Mouse (Mus musculus) kidney, adult 11 months (tissue): Measurements from ENCODE around the gene Mettl24.

Experiments
- DNase-seq: peaks from one replicate; pipeline ENCODE4 v3.0.0; 2022

The Mettl24 gene

DNA sequence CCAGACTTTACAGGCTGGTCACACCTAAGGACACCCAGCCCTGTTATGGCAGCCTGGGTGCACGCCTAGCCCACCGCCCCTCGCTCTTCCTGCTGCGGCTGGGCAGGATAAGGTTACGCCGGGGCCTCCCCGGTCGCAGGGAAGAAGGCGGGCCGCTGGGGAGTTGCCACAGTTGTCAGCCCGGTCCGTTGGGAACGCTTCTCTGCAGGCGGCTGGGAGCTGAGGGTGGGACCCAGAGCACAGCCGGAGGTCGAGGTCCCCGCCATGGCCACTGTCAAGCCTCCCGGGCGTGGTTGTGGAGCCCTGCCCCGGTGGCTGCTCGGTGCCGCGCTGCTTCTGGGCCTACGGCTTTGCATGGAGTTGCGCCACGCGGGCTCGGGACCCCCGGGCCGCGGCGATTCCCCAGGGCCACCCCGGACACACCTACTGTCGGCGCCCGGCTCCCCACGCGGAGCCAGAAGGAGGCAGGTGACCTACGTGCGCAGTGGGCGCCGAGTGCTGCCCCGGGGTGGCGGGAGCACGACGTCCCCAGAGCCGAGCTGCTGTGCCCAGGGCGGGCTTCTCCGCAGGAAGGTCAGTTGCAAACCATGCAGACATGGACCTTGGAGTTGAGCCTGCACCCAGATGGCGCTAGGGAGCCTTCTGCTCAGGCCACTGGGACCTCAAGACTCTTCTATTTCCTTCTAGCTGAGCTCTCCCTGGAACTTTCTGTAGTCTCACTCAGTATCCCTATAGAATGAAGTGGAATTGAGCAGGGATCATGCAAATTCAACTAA lies at the start of gene Mettl24:
Gene Mettl24 (plus strand): TSS at position 191 of the 776 bp plus-strand sequence.
- peak; percentile 79 for DNase-seq

DNA sequence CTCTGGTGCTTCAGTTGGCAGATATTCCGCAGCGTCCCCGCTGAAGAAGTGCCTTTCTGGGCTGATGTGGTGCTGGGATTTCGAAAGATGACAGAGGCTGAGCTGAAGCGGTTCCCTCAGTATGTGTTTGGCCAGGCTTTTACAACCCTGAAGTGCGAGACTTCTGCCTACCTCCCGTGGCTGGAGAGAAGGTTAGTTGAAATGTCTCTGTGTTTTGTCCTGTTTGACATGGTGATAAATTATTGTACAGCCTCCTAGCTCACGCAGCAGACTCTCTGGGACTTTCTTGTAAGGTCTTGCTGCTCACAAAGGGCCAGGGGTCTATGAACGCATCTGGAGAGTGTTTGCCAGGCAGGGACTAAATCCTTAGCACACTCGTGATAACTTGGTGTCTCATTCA lies 45.8 kb upstream of the Mettl24 start:
- no peak for DNase-seq

DNA sequence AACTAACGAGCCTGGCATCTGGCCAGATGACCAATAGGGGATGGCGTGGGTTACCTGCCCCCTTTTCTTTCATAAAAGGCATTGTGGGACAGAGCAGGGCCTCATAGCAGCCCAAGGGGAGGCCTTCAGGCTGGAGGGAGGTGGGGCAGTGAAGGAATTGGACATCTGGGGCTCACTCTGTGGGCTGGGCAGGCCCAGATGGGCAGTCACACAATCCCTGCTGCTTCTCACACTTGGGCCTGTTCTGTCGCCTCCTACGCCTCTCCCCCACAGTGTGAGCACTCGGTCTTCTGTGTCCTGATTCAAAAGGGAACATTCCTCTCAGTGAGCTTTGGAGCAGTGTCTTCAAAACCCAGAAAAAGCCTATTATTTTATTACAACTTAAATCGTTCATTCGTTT lies 44.8 kb upstream of the Mettl24 start:
- DNase-seq, result no peak

DNA sequence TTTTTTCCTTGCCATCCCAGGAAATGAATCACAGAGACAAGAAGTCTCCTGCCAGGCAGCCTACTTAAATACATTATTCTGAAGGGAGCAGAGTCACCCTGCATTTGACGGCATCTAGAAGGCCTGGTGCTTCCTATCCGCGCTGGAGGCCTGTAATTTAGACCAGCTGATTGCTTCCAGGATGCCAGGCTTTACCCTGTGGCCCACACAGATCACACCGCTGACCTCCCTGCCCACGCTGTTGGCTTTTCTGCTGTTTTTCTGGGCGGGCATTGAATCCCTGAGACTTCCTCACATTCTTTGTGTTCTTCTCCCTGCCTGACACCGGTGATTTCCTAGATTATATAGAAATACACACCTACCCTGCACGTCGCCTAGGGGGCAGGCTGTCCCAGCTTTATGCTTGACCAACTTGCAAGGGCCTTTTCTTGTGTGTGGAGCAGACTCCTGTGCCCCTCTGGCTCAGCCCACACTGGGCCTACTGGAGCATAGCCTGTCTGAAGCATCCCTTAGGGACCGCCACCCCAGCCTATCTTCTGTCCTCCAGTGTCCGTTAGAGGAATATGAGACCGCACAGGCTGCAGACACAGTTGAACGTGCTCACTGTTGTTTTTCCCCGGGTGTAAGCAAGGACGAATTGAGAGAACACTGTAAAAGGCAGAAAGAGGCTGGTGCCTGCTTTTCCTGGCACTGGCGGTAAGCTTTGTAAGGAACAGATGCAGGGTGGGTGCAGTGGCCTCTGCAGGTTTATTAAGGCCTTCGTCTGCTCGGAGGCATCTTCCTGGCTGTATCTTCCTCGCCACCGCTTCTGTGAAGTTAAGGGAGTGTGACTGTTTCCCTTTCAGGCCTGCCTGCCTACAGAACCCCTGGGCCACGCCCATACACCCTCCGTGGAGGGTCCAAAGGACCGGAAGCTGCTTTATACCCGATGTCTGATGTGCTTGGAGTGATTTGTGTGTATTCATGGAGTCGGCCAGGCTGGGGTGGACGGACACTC lies 44.0 kb upstream of the Mettl24 start:
- no peak for DNase-seq

DNA sequence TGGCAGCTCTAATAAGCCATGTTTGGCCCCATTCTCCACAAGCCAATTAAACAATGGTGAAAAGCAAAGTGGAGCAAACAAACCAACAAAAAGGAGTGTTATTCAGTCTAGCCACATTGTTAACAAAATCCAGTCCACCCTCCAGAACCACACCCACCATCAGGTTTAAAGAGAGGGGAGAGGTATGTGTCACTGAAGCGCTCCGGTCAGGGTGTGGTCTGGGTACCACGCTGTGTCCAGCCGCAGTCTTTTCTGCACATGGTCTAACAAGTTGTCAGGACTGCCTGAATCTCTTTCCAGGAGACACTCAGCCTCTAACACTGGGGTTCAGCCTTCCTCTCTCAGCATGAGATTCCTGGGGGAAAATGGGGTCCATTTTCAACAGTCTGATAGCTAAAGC lies 42.7 kb upstream of the Mettl24 start:
- no peak for DNase-seq

DNA sequence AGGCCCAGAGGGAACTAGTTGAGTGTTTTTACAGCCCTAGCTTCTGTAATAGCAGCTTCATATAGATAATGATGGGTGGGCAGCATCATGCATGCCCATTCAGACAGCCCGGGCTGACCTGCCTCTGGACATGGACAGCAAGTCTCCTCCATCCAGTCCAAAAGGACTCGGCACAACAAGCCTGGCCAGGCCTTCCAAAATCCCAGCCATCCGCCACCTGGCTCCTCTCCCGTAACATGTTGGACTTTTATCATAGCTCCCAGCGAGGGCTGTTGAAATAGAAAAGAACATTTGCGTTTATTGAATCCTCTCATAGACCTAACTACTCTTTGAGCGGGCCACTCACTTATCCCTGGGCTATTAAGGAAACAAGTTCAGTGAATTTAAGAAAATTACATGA lies 41.2 kb upstream of the Mettl24 start:
- no peak for DNase-seq

DNA sequence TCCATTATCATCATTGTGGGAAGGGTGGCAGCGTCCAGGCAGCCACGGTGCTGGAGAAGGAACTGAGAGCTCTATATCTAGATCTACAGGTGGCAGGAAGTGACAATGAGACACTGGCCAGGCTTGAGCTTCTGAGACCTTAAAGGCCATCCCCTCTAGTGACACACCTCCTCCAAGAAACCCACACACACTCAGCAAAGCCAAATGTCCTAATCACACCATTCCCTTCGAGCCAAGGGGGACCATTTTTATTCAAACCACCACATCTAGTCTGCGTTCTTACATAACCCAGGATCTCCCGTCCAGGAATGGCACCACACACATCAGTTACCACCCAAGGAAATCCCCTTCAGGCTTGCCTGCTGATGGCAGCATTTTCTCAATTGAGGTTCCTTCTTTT lies 40.0 kb upstream of the Mettl24 start:
- DNase-seq, result no peak

DNA sequence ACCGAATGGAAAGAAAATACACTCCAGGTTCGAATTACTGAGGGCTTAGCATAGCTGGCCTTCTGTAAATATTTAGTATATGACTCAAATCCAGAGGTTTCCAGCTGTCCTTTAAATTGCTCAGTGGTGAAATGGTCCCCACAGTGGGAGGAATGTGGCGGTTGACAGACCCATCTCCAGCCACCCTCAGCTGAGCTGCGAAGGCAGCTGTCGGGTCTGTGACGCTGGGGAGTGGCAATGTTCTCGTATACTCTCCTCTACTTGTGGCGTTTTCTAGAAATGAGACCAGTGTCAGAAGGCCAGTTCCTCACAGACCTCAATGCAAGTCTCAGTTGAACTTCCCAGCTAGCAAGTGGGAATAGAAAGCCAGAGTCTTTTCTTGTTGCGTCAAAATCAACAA lies 38.6 kb upstream of the Mettl24 start:
- DNase-seq, result no peak

DNA sequence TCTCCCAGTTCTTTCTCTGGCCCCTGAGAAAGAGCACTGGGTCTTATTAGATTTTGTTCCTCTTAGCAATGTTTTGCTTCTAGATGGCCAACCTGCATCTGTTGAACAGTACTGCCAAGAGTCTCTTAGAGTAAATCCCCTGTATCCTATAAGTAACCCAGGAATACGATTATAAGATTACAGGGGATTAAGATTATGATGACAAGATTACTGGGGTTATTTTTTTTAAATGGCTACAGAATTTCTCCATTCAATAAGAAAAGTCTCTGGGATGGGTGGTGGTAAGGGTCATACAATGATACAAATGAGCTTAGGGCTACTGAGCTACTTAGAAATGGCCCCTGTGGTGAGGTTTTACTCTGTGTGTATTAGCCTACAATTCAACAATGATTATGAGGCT lies 37.7 kb upstream of the Mettl24 start:
- no peak for DNase-seq

DNA sequence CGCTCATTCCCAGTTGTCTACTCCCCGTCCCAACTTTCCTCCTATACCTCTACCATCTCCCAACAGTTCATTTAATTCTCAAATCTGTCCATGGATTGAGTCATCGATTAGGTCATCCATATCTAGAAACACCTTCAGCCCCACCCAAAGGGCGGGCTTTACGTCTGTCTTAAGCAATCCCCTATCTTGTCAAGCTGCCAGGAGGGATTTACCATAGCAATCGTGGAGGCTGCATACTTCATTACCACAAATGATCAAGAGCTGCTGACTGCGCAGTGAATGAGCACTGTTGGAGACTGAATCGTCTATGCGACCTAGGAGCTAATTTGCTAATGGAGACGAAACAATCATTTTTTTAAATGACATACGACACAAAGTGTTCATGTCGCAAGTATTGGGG lies 34.3 kb upstream of the Mettl24 start:
- DNase-seq, result no peak

DNA sequence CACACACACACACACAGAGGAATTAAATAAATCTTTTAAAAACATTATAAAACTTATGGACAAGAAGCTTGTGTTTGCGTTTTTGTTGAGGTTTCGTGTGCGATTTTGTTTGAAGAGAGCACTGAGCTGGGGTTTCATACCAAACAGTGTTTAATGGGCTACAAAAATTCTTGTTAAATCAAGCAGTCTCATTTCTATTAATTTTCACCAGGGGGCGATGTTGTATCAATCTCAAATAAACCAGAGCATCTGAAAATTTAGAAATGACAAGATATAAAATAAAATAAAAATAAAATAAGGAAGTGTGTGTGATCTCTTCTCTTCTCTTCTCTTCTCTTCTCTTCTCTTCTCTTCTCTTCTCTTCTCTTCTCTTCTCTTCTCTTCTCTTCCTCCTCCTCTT lies 33.4 kb upstream of the Mettl24 start:
- DNase-seq, result no peak

DNA sequence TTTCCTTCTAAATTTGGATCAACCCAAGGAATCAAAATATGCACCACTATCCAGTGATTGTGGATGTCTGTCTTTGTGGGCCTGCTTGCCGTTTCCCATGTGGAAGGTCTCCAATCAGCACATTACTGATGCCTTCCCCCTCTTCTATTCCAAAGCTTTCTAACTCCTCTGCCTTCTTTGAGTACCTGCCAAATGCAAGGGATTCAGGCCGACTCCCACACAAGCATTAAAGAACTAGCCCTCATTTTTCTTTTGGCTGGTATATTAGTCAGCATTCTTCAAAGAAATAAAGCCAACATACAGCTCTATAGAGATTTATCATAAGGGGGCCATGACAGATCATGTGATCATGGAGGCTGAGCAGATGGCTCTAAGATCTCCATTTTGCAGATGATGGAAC lies 31.4 kb upstream of the Mettl24 start:
- DNase-seq, result no peak

DNA sequence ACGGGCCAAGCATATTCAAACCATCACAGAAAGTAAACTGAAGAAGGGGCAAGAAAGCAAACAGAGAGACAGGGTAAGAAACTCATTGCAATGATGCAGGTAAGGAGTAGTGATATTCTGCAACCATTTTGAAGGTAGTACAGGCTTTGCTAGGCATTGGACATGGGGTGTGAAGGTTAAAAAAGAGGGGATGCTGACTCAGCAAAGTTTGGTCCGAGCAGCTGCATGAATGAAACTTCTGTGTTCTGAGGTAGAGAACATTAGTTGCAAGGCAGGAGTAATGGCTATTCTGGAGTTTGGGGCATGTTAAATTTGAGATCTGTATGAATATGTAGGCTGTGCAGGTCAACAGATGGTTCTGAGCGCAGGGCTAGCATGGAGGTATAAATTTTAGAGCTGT lies 17.8 kb upstream of the Mettl24 start:
- DNase-seq, result no peak

DNA sequence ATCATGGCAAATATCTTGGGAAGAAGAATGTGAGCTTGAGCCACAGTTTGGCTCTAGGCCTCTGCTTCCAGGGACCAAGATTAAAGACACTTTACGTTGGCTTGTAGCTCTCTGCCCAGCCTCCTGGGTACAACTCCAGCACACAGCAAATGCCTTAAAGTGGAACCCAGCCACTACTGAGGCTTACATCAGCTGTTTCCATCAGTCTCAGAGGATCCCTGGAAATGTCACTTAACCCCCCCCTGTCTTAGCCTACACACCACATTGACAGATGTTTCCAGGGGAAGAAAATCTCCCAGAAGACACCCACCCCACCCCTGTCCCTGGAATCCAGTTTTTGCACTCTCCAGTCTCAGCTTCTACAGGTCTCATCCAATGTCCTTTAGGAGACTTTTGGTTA lies 16.1 kb upstream of the Mettl24 start:
- no peak for DNase-seq

DNA sequence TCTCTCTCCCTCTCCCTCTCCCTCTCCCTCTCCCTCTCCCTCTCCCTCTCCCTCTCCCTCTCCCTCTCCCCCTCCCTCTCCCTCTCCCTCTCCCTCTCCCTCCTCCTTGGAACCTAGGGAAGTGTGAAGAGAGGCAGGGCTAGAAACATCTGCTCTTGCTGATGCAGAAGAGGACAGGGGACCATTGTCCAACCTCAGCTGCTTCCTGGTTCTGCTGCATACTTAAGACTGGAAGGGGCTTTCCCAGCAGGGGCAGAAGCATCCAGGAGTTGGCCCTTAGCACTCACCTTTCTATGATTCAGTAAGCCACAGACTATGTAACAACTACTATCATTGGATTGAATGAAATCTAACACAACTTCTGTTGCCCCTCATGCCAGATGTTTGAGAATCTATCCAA lies 14.4 kb upstream of the Mettl24 start:
- DNase-seq, result no peak

DNA sequence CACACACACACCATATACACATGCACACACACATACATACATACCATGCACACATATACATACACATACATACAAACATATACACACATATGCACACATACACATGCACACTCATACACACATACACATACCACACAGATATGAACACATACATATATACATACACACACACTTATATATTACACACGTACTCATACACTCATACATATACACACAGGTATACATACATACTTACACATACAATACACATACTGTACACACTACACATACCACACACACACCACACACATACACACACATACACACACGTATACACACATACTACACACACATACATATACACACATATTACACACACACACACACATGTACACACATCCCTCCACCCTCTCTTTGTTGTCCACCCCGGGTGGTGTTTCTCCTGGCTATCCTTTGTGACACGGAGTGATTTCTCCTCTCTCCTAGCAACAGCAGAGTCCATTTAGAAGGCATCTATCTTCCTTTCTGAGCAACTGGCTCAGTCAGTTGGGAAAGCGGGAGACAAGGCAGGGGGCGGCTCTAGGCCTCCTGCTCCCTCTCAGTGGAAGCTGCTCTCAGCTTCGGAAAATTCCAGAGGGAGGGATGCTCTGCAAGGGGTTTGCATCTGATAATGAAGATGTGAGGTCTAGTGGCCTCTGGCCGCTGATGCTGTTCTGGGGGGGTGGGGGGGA lies 10.3 kb upstream of the Mettl24 start:
- no peak for DNase-seq

DNA sequence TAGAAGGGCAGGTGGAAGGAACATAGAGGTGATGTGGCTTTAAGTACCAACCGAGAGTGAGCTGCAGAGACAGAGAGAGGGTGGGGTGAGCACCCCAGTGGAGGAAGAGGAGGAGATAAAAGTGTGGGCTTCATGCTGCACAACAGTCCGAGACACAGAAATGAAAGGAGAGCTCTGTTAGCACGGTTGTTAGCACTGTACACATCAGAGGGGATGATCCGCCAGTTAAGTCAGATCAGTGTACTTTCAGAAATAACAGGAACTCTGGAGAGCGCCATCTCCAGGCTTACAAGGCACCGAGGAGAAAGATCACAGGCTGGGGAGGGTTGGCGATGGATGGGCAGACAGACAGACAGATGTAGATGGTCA lies 9.8 kb upstream of the Mettl24 start:
- no peak for DNase-seq

DNA sequence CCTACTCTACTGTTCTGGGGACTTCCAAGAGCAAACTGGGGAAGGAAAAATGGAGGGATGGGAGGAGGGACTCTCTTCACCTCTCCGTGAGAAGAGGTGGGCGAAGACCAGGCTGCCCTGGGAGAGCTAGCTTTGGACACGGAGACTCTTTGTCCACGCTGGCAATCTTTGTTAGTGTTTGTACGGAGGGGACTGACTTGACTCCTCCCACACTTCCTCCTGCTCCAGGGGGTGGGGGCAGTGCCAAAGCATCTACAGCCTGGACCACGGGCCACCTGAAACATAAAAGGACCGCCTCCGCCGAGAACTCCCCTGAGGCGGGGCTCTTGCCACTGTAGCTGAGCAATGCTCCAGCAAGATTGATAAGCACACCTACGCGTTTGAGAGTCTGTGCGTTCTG lies 8.9 kb upstream of the Mettl24 start:
- no peak for DNase-seq

DNA sequence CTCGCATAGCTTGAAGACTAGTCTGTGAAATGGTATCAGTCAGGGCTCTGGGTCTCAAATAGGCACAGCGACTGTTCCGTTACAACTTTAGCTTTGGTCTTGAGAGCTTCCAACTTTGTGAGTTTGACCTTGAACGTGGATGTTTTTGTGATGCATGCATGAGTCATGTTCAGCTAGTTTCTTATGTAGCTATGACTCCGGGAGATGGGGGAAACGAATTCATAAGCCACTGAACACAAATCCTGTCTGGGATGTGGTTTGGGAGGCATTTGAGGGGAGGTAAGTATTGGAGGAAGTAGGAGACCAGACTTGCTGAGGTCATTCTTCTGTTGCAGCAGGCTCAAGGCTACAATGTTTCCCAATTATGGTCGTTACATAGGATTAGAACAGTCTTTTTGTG lies 7.2 kb upstream of the Mettl24 start:
- DNase-seq, result no peak

DNA sequence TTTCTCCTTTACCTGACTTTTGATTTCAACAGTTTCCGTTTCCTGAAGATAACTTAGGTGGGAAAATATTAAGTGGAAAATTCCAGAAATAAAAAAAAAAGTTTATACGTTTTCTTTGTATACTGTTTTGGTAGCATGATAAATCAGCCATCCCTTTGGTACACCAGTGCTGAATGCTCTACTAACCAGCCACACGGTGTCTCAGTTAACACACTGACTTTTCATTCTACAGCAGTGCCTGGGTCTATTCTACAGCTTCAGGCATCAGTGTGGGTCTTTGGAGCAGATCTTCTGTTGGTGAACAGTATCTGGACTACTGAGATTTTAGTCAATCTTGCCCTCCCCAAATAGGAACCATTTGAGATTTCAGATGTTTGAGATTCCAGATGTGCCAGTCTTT lies 4.6 kb upstream of the Mettl24 start:
- no peak for DNase-seq

DNA sequence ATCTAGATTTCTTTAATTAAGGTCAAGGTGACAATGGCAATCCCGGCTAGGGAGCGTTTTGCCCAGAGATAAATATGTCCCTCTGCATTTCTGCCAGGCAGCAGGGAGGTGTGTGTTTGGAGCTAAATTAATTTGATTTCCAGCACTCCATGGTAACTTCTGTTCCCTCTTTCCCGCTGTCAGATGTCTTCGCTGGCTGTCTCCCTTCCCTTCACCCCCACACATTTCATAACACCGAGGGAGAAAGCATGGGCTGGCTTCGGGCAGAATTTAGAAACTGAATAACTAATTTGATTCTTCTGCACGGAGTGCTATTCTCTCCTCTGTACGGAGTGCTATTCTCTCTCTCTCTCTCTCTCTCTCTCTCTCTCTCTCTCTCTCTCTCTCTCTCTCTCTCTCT lies 612 bp upstream of the Mettl24 start:
- DNase-seq, result no peak

DNA sequence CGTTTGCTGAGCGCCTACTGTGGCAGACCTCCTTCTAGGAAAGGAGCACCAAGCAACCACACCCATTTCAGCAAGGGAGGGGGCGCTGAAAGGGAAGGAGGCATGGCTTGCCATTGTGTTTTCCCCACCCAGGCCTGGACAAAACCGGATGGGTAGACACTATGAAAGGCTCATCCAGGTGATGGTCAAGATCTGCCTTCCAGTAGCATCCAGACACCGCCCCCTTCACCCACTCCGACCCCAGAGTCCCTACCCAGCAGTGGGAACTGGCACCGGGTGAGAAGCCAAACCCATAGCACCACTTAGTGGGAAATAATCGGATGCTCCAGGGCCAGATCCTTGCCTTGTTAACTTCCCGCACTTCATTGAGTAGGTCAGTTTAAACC lies 779 bp downstream of the Mettl24 start:
- DNase-seq, result no peak

DNA sequence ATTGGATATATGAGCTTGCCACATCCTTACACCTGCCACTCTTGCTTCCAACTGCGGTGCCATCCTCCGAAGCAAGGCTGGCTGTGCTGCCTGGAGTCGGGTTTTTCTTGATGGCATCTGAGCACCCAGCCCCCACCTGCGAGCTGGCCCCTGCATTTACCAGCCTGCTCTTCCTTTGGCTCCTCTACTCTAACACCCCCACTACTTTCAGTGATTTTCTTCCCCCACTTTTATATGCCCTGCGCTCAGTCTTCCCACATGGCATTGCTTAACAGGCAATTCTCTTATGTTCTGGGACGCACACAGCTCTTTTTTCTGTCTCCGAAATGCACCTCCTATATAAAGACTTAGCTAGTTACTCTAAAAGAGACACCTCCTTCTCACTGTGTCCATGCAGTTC lies 1.2 kb downstream of the Mettl24 start:
- no peak for DNase-seq

DNA sequence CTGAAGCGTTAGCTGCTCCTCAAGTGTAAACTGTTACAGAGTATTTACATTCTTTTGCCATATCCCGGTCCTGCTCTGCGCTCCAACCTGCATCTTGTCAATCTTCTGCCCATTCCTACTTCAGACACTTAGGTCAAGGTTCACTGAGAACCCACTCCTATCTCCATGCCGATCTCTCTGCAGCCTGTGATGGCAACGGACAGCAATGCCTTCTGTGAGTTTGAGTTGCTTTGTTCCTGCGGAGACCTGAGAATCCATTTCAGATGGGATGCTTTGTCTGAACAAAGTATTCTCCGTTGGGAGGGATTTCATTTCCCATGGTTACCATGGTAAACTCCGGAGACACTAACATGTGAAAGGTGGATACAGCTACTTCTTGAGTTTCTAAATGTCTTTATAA lies 2.6 kb downstream of the Mettl24 start:
- no peak for DNase-seq
